Mouse (Mus musculus) embryonic facial prominence, embryonic 14.5 days (tissue): Measurements from ENCODE around the gene Olfr159. TPM values are rescaled to one million over a fixed set of nuclear protein-coding genes. Genes with fewer than 3 reads are reported as not detected.
A peak's percentile ranks its signal among the peaks of the same experiment; 100 is the strongest.
"Not testable (repeated sequence)": the region's sequence is repeated elsewhere in the genome, so short reads cannot be mapped to it uniquely, and the experiment has no call there.

ENCODE experiments used
- ATAC-seq: fragments of 200-750 bp; cut with Nextera tagmentation; 2 replicates; pipeline ENCODE4 v1.8.0; 2017; ENCODE audit warnings: low read depth, moderate number of reproducible peaks, moderate TSS enrichment
- DNase-seq: peaks from one replicate; pipeline ENCODE4 v3.0.0-alpha.2; 2015; ENCODE audit warnings: low spot score
- H3K27ac ChIP-seq: fragments of 300-500 bp; sonication (generic); replicated peaks from 2 replicates; pipeline ENCODE4 v1.5.1; 2014; ENCODE audit warnings: low read depth, mild to moderate bottlenecking, low read length, moderate library complexity
- H3K27me3 ChIP-seq: fragments of 300-500 bp; sonication (generic); replicated peaks from 2 replicates; pipeline ENCODE4 v1.6.1; 2014; ENCODE audit warnings: low read length; ENCODE audit not compliant: control insufficient read depth, insufficient read depth
- H3K36me3 ChIP-seq: fragments of 300-500 bp; sonication (generic); 2 replicates; pipeline ENCODE4 v1.6.1; 2014; ENCODE audit warnings: low read length, mixed read lengths; ENCODE audit not compliant: control insufficient read depth, insufficient read depth
- H3K4me1 ChIP-seq: fragments of 300-500 bp; sonication (generic); 2 replicates; pipeline ENCODE4 v1.6.1; 2014; ENCODE audit warnings: antibody characterized with exemption, low read length; ENCODE audit not compliant: control insufficient read depth, insufficient read depth
- H3K4me2 ChIP-seq: fragments of 300-500 bp; sonication (generic); 2 replicates; pipeline ENCODE4 v1.6.1; 2014; ENCODE audit warnings: low read depth, mild to moderate bottlenecking, low read length, moderate library complexity, mixed read lengths
- H3K4me3 ChIP-seq: fragments of 300-500 bp; sonication (generic); 2 replicates; pipeline ENCODE4 v1.5.1; 2014; ENCODE audit warnings: low read depth, mild to moderate bottlenecking, low read length
- H3K9ac ChIP-seq: fragments of 300-500 bp; sonication (generic); 2 replicates; pipeline ENCODE4 v1.6.1; 2014; ENCODE audit warnings: low read depth, mild to moderate bottlenecking, low read length, moderate library complexity, mixed read lengths
- H3K9me3 ChIP-seq: fragments of 300-500 bp; sonication (generic); 2 replicates; pipeline ENCODE4 v1.6.1; 2016; ENCODE audit warnings: low read length; ENCODE audit not compliant: control insufficient read depth
- WGBS: fragments of 180-500 bp; shearing (Covaris S2); extraction: QIAGEN DNeasy Blood & Tissue Kit; methylation state at CpG from one replicate; pipeline ENCODE4 v1.1.7; 2014; 5-methylcytosine and 5-hydroxymethylcytosine counted together
- polyA plus RNA-seq: library from polyadenylated mRNA; unstranded; fragments of >200 nt; fragmentation: Nextera tagmentation; extraction: Ambion mirVana; gene quantifications from 2 replicates; pipeline ENCODE4 v1.2.1, GENCODE M21; 2014

Gene Olfr159
- not detected in 2 replicates for polyA plus RNA-seq

DNA sequence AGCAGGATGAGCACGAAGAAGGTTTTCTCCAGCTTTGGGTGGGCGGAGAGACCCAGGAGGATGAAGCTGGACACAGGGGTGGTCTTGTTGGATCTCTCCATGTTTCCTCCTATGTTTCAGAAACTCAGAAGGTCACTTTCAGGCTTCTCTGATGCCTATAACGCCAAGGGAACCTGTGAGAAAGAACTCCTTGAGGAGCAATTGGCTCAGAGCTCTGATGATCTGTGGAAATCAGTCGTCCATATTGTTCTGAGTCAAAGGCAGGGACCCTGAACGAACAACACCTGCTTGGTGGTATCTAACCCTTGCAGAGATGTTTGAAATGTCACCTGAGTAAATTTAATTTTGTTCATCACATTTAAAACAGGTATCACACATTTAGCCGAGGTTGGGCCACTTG, at the start of gene Olfr159:
TSS of gene Olfr159 (minus strand) at position 101 of the 400 bp plus-strand sequence.
- Histone ChIP-seq H3K9me3 (no peaks in the 10 kb centered on the region), H3K4me2 (no peak within 1 kb of the TSS), H3K4me3 (no peak within 1 kb of the TSS), H3K27ac (no peak within 1 kb of the TSS), H3K36me3 (no peaks in the 10 kb centered on the region), H3K4me1 (no peaks in the 10 kb centered on the region), H3K27me3 (no peaks in the 10 kb centered on the region), H3K9ac (no peak within 1 kb of the TSS)
- WGBS: 82% methylated on average over 6 of the region's 6 CpGs
- DNase-seq (no peak), ATAC-seq (no peak)

DNA sequence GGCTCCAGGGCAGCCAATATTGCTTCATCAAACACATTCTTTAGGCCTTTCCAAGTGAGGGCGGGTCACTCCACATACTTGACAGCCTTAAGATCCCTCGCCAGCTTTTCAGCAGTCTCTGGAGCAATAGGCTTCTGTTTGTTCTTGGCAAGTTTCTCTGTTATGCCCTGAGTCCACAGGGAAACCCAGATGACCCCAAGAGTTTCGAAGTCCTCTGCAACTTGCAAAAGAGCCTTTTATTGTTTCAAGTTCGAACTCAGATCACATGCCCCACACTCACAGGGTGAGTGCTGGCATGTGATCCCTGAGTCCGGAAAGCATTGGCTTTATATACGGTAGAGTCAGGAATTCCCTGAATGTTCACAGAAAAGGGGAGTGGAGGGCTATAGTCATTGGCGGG, 28.1 kb upstream of the Olfr159 start:
- H3K9me3 ChIP-seq: peaks cover 7% of the 10 kb centered on the region; the same call in 1 of the 2 replicates
- H3K4me2 ChIP-seq: no peak overlapping the region
- no peaks in the 10 kb centered on the region for H3K4me1 ChIP-seq
- H3K27me3 ChIP-seq: no peaks in the 10 kb centered on the region
- WGBS: 70% methylated on average over 7 of the region's 7 CpGs
- H3K4me3 ChIP-seq: no peak overlapping the region
- no peak overlapping the region for H3K27ac ChIP-seq
- no peak overlapping the region for H3K9ac ChIP-seq
- ATAC-seq: no peak
- no peaks in the 10 kb centered on the region for H3K36me3 ChIP-seq
- DNase-seq: no peak

DNA sequence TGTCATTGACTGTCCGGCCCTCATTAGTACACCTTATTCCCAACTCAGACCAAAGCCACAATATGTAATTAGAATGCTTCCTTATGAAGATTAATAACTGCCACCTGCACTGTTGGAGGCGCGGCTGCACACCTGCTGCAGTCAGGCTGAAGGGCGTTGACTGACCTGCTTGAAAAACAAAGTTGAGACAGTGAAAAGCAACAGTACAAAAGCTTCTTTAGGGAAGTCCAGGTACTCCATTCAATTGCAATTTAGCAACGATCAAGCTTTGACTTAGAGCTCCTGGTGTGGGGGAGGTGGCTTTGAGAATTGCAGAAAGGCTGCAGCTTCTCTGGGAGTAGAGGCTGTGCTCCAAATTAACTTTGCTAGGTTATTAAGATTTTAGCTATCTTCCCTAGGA, 25.0 kb upstream of the Olfr159 start:
- H3K27me3 ChIP-seq, H3K36me3 ChIP-seq, H3K9me3 ChIP-seq, DNase-seq, H3K27ac ChIP-seq, H3K4me3 ChIP-seq, H3K9ac ChIP-seq, H3K4me1 ChIP-seq, H3K4me2 ChIP-seq, ATAC-seq: not testable (repeated sequence)
- 83% methylated on average over 5 of the region's 5 CpGs for WGBS

DNA sequence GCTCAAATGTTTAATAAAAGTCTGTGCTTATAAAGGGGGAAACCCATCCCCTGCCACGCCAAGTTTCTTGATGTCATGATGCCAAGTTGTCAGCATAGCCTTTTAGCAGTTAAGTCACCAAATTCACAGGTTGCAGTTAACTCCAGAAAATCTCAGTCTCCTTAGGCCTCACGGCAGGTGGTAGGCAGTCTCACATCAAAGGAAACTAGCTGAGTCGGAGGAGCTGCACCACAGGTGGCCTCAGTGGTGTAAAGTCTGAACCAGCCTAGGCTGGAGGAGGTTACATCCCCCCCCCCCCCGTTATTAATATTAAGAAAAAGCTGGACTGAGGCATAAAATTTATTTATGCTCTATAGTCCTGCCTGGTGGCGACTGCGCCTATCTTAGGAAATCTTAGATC, 24.5 kb upstream of the Olfr159 start:
- Histone ChIP-seq H3K27me3 (no peaks in the 10 kb centered on the region), H3K9ac (no peak overlapping the region), H3K9me3 (no peaks in the 10 kb centered on the region), H3K4me3 (no peak overlapping the region), H3K27ac (no peak overlapping the region), H3K36me3 (no peaks in the 10 kb centered on the region), H3K4me2 (no peak overlapping the region), H3K4me1 (no peaks in the 10 kb centered on the region)
- WGBS: 70% methylated on average over 6 of the region's 6 CpGs
- DNase-seq (no peak), ATAC-seq (no peak)

DNA sequence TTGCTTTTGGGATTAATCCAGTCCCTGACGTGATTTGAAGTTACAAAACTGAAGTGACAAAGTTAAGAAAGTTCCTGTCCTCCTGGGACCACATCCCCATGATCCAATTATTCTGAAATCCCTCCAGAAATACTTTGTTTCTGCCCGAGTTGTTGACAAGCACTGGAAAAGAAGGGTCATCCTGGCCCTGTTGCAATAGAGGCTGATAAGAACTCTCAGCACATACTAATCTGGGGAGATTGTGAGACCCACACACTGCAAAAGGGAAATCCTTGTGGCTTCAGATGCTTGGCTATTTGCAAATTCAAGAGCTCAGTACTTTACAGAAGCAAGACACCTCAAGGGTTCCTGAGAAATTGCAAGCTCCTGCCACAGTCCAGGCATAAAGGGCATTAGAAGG, 1.5 kb upstream of the Olfr159 start:
- DNase-seq (no peak), ATAC-seq (no peak)
- H3K4me2 ChIP-seq: no peak overlapping the region
- H3K9me3 ChIP-seq: no peaks in the 10 kb centered on the region
- no peaks in the 10 kb centered on the region for H3K27me3 ChIP-seq
- no peak overlapping the region for H3K4me3 ChIP-seq
- no peaks in the 10 kb centered on the region for H3K36me3 ChIP-seq
- H3K27ac ChIP-seq: no peak overlapping the region
- 28% methylated on average over 2 of the region's 2 CpGs for WGBS
- no peak overlapping the region for H3K9ac ChIP-seq
- H3K4me1 ChIP-seq: no peaks in the 10 kb centered on the region

DNA sequence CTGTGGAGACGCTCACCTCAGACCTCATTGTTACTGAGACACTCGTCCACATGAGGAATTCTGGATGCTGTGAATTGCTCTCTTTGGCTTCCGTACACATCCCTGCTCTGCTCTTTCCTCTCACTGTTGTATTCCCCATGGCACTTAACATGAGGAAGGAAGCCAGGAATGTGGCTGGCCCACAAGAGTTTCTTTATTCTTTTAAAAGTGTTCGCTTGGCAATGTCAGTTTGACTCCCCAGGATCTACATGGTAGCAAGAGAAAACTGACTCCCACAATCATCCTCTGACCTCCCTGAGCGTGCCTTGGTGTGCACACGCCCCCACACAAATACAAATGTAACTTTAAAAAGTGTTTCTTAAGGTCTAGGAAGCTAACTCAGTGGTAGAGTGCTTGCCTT, 817 bp upstream of the Olfr159 start:
- no peak overlapping the region for H3K27ac ChIP-seq
- no peak overlapping the region for H3K4me2 ChIP-seq
- no peaks in the 10 kb centered on the region for H3K4me1 ChIP-seq
- H3K4me3 ChIP-seq: no peak overlapping the region
- no peaks in the 10 kb centered on the region for H3K27me3 ChIP-seq
- H3K36me3 ChIP-seq: no peaks in the 10 kb centered on the region
- no peak for DNase-seq
- no peak overlapping the region for H3K9ac ChIP-seq
- 40% methylated on average over 6 of the region's 6 CpGs for WGBS
- ATAC-seq: no peak
- no peaks in the 10 kb centered on the region for H3K9me3 ChIP-seq

DNA sequence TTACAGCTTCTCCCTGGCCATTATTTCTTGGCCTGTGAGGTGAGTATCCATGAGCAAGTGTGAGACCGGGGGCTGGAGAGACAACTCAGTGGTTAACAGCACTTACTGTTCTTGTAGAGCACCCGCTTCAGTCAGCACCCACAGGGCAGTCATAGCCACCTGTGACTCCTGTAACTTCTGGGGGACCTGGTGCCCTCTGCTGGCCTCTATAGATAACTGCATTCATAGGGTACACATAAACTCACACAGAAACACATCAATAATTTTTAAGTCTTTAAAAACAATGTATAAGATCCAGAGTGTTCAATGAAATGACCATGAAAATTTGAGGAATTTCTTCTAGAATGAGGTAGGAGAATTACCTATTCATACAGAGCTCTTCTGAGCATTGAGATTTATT, 1.4 kb downstream of the Olfr159 start:
- Histone ChIP-seq H3K27ac (no peak overlapping the region), H3K36me3 (no peaks in the 10 kb centered on the region), H3K4me2 (no peak overlapping the region), H3K9ac (no peak overlapping the region), H3K9me3 (no peaks in the 10 kb centered on the region), H3K4me3 (no peak overlapping the region), H3K27me3 (no peaks in the 10 kb centered on the region), H3K4me1 (no peaks in the 10 kb centered on the region)
- ATAC-seq: no peak
- WGBS: 84% methylated on average over 2 of the region's 2 CpGs
- no peak for DNase-seq

DNA sequence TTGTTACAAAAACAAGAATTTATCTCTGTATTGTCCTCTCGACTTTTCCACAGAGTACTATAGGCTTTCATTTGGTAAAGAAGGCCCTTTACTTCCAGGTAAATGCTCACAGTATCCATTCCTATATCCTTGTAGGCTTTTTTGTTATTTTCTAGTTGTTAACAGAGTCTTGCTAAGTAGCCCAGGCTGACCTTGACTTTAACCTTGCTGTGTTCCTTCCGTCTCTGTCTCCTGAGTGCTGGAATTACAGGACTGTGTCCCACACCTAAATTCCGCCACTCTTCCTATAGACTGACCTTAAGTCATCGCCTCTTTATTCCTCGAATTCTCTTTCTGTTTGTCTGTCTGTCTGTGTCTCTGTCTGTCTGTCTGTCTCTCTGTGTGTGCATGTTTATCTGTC, 2.5 kb downstream of the Olfr159 start:
- H3K4me3 ChIP-seq: no peak overlapping the region
- H3K36me3 ChIP-seq: no peaks in the 10 kb centered on the region
- ATAC-seq (no peak), DNase-seq (no peak)
- H3K27me3 ChIP-seq: no peaks in the 10 kb centered on the region
- H3K27ac ChIP-seq: no peak overlapping the region
- no peaks in the 10 kb centered on the region for H3K4me1 ChIP-seq
- 85% methylated on average over 5 of the region's 5 CpGs for WGBS
- H3K4me2 ChIP-seq: no peak overlapping the region
- H3K9ac ChIP-seq: no peak overlapping the region
- no peaks in the 10 kb centered on the region for H3K9me3 ChIP-seq

DNA sequence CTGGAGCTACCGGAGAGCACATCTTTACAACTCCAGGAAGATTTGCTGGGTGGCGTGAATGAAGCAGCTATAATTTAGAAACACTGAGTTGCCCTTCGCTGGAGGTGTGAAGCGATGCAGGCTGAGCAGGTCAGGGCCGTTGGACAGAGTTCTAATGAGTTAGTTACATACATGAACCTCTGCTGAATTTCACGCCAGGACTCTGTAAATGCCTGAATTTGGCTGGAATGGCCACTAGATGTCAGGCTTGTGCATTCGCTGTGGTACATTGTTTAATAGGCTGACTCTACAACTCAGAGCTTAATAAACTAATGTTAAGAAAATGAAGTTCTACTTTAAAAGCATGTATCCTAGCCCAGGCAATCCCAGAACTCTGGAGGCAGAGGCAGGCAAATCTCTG, 7.4 kb downstream of the Olfr159 start:
- WGBS: 26% methylated on average over 7 of the region's 7 CpGs
- no peaks in the 10 kb centered on the region for H3K27me3 ChIP-seq
- no peak overlapping the region for H3K4me3 ChIP-seq
- H3K4me1 ChIP-seq: no peaks in the 10 kb centered on the region; the same call in 1 of the 2 replicates
- no peak overlapping the region for H3K27ac ChIP-seq
- DNase-seq: peak; percentile 69
- no peaks in the 10 kb centered on the region for H3K36me3 ChIP-seq
- H3K4me2 ChIP-seq: no peak overlapping the region
- ATAC-seq: no peak
- no peak overlapping the region for H3K9ac ChIP-seq
- no peaks in the 10 kb centered on the region for H3K9me3 ChIP-seq
